Mouse (Mus musculus) hindbrain, embryonic 10.5 days (tissue): ENCODE measurements around the gene Smim11. TPM values are rescaled to one million over a fixed set of nuclear protein-coding genes. Genes with fewer than 3 reads are reported as not detected.

Source experiments
- DNase-seq: peaks from one replicate; pipeline ENCODE4 v3.0.0-alpha.2; 2017; ENCODE audit warnings: low spot score
- H3K27ac ChIP-seq: fragments of 300-500 bp; sonication (generic); 2 replicates; pipeline ENCODE4 v1.5.1; 2016; ENCODE audit warnings: mild to moderate bottlenecking, moderate library complexity
- H3K27me3 ChIP-seq: fragments of 300-500 bp; sonication (generic); 2 replicates; pipeline ENCODE4 v1.6.1; 2016; ENCODE audit warnings: mild to moderate bottlenecking; ENCODE audit not compliant: poor library complexity, insufficient read depth, severe bottlenecking
- H3K36me3 ChIP-seq: fragments of 300-500 bp; sonication (generic); 2 replicates; pipeline ENCODE4 v1.6.1; 2016; ENCODE audit warnings: mild to moderate bottlenecking, moderate library complexity
- H3K4me1 ChIP-seq: fragments of 300-500 bp; sonication (generic); replicated peaks from 2 replicates; pipeline ENCODE4 v1.6.1; 2016; ENCODE audit warnings: mild to moderate bottlenecking
- H3K4me3 ChIP-seq: fragments of 300-500 bp; sonication (generic); 2 replicates; pipeline ENCODE4 v1.5.1; 2016; ENCODE audit warnings: mild to moderate bottlenecking, moderate library complexity
- H3K9me3 ChIP-seq: fragments of 300-500 bp; sonication (generic); 2 replicates; pipeline ENCODE4 v1.6.1; 2016; ENCODE audit warnings: mild to moderate bottlenecking, moderate library complexity
- WGBS: fragments of 180-500 bp; shearing (Covaris S2); methylation state at CpG from one replicate; pipeline ENCODE4 v1.1.7; 2016; 5-methylcytosine and 5-hydroxymethylcytosine counted together
- polyA plus RNA-seq: library from polyadenylated mRNA; unstranded; fragments of >200 nt; fragmentation: Nextera tagmentation; extraction: Ambion mirVana; gene quantifications from 2 replicates; pipeline ENCODE4 v1.2.1, GENCODE M21; 2016

The Smim11 gene
- polyA plus RNA-seq, 1 experiment from 2014 or later = 131 TPM

DNA sequence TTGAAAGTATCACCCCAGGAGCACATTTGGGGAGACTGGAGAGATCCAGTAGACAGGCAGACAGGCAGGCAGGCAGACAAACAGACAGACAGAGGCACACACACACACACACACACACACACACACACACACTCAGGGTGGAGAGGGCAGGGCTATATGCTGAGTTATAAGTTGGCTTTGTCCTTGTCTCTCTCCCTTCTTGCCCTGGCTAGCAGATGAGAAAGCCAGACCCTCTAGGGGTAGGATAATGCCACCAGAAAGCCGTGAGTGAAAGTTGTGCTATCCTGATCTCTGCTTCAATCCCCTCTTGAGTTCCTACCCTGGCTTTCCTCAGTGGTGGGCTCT, 23.9 kb downstream of the Smim11 start:
- peak overlapping the region; percentile 57 for H3K27ac ChIP-seq
- peaks cover 7% of the 10 kb centered on the region; the same call in 1 of the 2 replicates for H3K27me3 ChIP-seq
- H3K9me3 ChIP-seq = no peaks in the 10 kb centered on the region
- H3K36me3 ChIP-seq = no peaks in the 10 kb centered on the region
- no peak overlapping the region for H3K4me3 ChIP-seq
- peaks cover 34% of the 10 kb centered on the region for H3K4me1 ChIP-seq
- peak; percentile 28 for DNase-seq
- WGBS = 31% methylated on average over 1 of the region's 1 CpGs

- no peak overlapping the region for H3K4me3 ChIP-seq
- DNase-seq = no peak
- no peaks in the 10 kb centered on the region for H3K9me3 ChIP-seq
- peaks cover 7% of the 10 kb centered on the region; the same call in 1 of the 2 replicates for H3K27me3 ChIP-seq
- WGBS = 93% methylated on average over 10 of the region's 10 CpGs
- no peak overlapping the region for H3K27ac ChIP-seq
- H3K36me3 ChIP-seq = no peaks in the 10 kb centered on the region
- peaks cover 45% of the 10 kb centered on the region for H3K4me1 ChIP-seq
Measured at GRCm38 (mm10) chr16:92327911-92328310, 26.8 kb downstream of the Smim11 start.

DNA sequence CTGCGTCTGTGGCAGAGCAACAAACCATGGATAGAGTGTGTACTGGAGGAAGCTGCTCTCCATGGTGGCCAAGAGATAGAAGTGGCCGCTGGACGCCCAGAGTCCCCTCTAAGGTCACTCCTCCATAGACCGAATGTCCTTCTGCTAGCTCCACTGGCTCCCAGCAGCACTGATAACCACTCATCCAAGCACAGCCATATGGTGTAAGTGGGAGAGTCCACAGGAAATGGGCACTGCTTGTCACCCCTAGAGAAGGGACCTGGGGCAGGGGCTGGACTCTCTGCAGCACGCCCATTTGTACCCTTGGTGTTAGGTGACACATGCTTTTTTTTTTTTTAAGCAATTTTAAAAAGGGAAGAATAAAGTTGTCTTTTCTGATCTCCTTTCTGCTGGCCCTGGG, 29.9 kb downstream of the Smim11 start:
- Histone ChIP-seq H3K4me1 (peaks cover 30% of the 10 kb centered on the region), H3K27ac (0 out of 2 replicates have a peak overlapping the region, but pooled peaks have one; percentile 40), H3K36me3 (no peaks in the 10 kb centered on the region), H3K4me3 (no peak overlapping the region), H3K9me3 (no peaks in the 10 kb centered on the region), H3K27me3 (peaks cover 18% of the 10 kb centered on the region; the same call in 1 of the 2 replicates)
- DNase-seq = no peak
- 82% methylated on average over 5 of the region's 5 CpGs for WGBS

- no peak for DNase-seq
- H3K27me3 ChIP-seq = peaks cover 11% of the 10 kb centered on the region; the same call in 1 of the 2 replicates
- H3K9me3 ChIP-seq = no peaks in the 10 kb centered on the region
- peaks cover 30% of the 10 kb centered on the region for H3K4me1 ChIP-seq
- no peak overlapping the region for H3K4me3 ChIP-seq
- H3K27ac ChIP-seq = 0 out of 2 replicates have a peak overlapping the region, but pooled peaks have one; percentile 23
- WGBS = 64% methylated on average over 9 of the region's 9 CpGs
- H3K36me3 ChIP-seq = no peaks in the 10 kb centered on the region
Measured at GRCm38 (mm10) chr16:92334600-92334999, 33.5 kb downstream of the Smim11 start.

- H3K36me3 ChIP-seq = no peaks in the 10 kb centered on the region
- H3K9me3 ChIP-seq = no peaks in the 10 kb centered on the region
- peaks cover 37% of the 10 kb centered on the region for H3K4me1 ChIP-seq
- no peak overlapping the region; the same call in 1 of the 2 replicates for H3K27ac ChIP-seq
- WGBS = 9% methylated on average over 9 of the region's 9 CpGs
- H3K27me3 ChIP-seq = peaks cover 11% of the 10 kb centered on the region; the same call in 1 of the 2 replicates
- no peak overlapping the region for H3K4me3 ChIP-seq
- DNase-seq = peak; percentile 88
Measured at GRCm38 (mm10) chr16:92336280-92336679, 35.2 kb downstream of the Smim11 start.

DNA sequence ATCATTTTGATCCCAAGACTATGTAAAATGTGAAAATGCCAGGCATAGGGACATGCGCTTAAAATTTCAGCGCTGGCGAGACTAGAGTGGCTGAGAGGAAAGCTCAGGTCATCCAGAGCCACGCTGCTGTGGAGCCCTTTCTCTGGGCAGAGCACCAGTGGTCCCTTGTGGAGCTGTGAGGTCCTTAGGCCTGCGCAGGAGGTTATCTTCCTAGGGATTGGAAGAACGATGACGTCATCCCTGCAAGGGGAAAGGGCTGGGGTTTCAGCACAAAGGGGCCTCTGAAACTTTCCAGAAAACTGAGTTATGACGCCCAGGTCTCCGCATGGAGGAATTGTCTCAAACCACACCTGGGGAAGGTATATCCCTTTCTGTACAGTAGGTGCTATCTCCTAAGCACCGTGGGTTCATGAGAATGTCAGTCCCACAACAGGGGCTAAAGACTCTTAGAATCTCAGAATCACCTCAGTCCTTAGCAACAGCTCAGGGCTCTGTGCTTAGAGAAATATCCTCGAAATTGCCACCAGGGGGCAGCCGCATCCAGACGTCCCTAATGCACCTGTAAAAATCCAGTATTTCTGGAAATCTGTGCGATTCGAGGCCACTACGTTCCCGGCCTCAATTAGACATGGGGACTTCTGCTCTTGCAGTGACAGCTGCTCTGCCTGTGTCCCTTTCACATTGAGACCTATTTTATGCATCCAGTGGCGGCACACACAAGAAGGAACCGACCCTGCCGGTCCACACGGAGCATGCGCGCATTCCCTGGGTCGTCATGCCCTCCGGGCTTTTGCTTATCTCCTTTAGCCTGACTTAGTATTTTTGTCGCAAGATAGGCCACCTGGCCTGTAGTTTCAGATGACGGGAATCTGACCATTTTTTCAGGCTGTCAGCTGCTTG, 39.8 kb downstream of the Smim11 start:
- peak overlapping the region; percentile 42 for H3K4me3 ChIP-seq
- H3K4me1 ChIP-seq = peaks cover 33% of the 10 kb centered on the region
- H3K27ac ChIP-seq = peak overlapping the region; percentile 66
- no peaks in the 10 kb centered on the region for H3K9me3 ChIP-seq
- DNase-seq = peak; percentile 79
- H3K36me3 ChIP-seq = no peaks in the 10 kb centered on the region
- peaks cover under 1% of the 10 kb centered on the region; the same call in 1 of the 2 replicates for H3K27me3 ChIP-seq
- 27% methylated on average over 27 of the region's 27 CpGs for WGBS

- no peaks in the 10 kb centered on the region for H3K27me3 ChIP-seq
- no peaks in the 10 kb centered on the region for H3K36me3 ChIP-seq
- peaks cover 39% of the 10 kb centered on the region for H3K4me1 ChIP-seq
- H3K9me3 ChIP-seq = no peaks in the 10 kb centered on the region
- no peak overlapping the region for H3K4me3 ChIP-seq
- no peak for DNase-seq
- H3K27ac ChIP-seq = peak overlapping the region; percentile 86
- WGBS = 57% methylated on average over 11 of the region's 11 CpGs
Measured at GRCm38 (mm10) chr16:92345177-92345576, 44.1 kb downstream of the Smim11 start.

DNA sequence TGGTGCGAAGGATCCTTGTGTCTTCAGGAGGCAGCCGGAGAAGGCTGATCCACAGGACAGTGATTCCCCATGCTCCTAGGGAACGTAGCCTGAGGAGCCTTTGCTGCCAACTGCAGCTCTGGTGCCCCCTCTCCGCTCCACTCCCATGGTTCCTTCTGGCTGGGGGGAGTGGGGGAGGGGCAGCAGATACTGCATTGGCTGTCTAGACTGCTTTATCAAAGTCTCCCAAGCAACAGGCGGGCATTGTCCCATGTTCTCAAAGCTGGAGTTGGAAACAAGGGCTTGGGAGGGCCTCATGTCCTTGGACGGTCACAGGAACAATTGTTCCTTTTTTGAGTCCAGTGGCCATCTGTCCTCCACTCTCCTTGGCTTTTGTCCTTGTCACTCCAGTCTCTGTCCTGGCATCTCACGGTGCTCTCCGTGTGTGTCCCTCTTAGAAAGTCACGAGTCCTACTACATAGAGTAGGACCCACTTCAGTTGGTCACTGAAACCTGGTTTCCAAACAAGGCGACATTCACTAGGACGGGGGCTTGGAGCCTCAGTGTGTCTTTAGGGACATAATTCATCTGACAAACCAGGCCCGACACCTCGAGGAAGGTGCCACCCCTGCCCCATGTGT, 45.3 kb downstream of the Smim11 start:
- H3K36me3 ChIP-seq = no peaks in the 10 kb centered on the region
- WGBS = 50% methylated on average over 13 of the region's 13 CpGs

DNA sequence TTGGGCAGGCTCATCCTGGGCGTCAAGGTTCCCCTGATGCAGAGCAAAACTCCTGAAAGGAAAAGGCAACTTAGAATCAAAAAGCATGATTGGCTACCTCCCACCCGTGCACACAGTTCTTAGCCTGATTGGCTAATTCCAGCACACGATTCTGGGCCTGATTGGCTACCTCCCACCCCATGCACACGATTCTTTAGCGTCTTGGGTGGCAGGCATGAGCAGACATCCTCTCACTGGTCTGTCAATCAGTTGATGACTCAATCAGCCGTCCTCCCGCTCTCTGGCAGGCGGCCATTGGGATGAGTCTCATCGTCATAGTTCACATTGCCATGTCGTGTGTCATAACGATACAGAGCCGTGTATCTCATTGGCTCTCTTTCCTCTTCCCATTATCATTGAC, 47.9 kb downstream of the Smim11 start:
- peaks cover 25% of the 10 kb centered on the region for H3K4me1 ChIP-seq
- peak overlapping the region; percentile 9; the same call in 1 of the 2 replicates for H3K27ac ChIP-seq
- no peak overlapping the region for H3K4me3 ChIP-seq
- no peak for DNase-seq
- H3K36me3 ChIP-seq = no peaks in the 10 kb centered on the region
- H3K27me3 ChIP-seq = no peaks in the 10 kb centered on the region
- WGBS = 79% methylated on average over 12 of the region's 12 CpGs
- H3K9me3 ChIP-seq = no peaks in the 10 kb centered on the region

More for the DNA sequence above, 45.3 kb downstream of the Smim11 start:
- peak; percentile 84 for DNase-seq
- peak overlapping the region; percentile 23; the same call in 1 of the 2 replicates for H3K4me3 ChIP-seq
- peak overlapping the region; percentile 86 for H3K27ac ChIP-seq
- no peaks in the 10 kb centered on the region for H3K27me3 ChIP-seq
- H3K9me3 ChIP-seq = no peaks in the 10 kb centered on the region
- peaks cover 26% of the 10 kb centered on the region for H3K4me1 ChIP-seq

GRCm38 (mm10) chr16:92353295-92353694, 52.2 kb downstream of the Smim11 start:
- no peaks in the 10 kb centered on the region for H3K36me3 ChIP-seq
- 88% methylated on average over 12 of the region's 12 CpGs for WGBS
- no peaks in the 10 kb centered on the region for H3K9me3 ChIP-seq

DNA sequence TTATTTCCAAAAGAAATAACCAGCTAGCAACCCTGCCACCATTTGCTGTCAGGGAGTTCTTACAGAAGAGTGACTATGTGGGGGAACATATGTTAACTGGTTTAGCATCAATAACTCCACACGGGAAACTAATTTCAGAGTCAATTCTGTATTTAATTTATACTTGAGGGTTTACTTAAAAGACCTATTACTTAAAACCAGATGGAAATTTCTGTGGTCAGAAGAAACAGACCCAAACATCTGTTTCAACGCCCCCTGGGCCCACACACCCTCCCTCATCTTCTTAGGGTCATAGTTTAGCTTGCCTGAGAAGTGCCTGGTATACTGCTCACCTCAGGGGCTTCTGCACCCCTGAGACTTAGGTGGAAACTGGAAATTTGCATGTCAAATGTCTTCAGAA, 52.8 kb downstream of the Smim11 start:
- WGBS = 79% methylated on average over 2 of the region's 2 CpGs
- H3K4me1 ChIP-seq = peaks cover 36% of the 10 kb centered on the region
- no peak for DNase-seq

More at GRCm38 (mm10) chr16:92353295-92353694, 52.2 kb downstream of the Smim11 start:
- Histone ChIP-seq H3K4me1 (peaks cover 30% of the 10 kb centered on the region), H3K4me3 (no peak overlapping the region), H3K27ac (no peak overlapping the region), H3K27me3 (peaks cover 25% of the 10 kb centered on the region)
- DNase-seq = no peak

DNA sequence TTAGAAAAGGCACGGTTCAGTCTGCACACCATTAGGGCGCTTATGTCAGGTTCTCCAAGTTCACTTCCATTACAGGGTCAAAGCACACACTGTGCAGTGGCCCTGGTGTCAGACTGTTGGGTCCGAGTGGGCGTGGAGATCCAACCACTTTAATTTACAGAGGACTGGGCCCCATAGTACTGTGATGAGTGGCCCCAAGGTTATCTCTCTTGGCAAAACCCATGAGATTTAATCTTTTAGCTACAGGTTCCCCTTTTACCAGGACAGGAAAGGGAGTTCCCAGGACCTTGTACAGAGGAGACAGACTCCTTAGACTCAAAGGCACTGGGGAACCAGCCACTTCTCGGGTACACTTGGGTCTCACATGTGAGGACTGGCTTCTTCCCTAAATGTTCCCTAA, 54.3 kb downstream of the Smim11 start:
- no peak overlapping the region for H3K27ac ChIP-seq
- H3K9me3 ChIP-seq = no peaks in the 10 kb centered on the region
- peaks cover 36% of the 10 kb centered on the region for H3K27me3 ChIP-seq
- no peaks in the 10 kb centered on the region for H3K36me3 ChIP-seq
- H3K4me1 ChIP-seq = peaks cover 43% of the 10 kb centered on the region
- H3K4me3 ChIP-seq = no peak overlapping the region
- no peak for DNase-seq
- WGBS = 86% methylated on average over 5 of the region's 5 CpGs

More for the DNA sequence above, 52.8 kb downstream of the Smim11 start:
- Histone ChIP-seq H3K4me3 (no peak overlapping the region), H3K27me3 (peaks cover 29% of the 10 kb centered on the region), H3K27ac (no peak overlapping the region), H3K36me3 (no peaks in the 10 kb centered on the region), H3K9me3 (no peaks in the 10 kb centered on the region)

DNA sequence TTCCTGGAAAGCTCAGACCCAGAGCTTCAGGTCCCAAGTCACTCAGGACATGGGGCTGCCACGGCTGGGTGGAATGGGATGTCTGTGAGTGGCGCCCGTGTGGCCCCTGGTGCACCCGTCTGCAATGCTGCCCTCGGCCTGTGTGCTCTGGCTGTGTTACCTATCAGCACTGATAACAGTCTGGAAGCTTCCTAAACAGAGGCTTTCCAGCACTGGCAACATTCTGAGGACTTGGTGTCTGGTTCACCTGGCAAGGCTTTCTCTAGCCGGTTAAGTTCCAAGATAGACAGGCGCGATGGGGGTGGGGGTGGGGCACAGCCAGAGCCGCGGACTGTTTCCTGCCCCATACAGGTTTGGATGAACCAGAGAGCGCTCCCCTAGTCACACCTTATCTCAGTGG, 54.9 kb downstream of the Smim11 start:
- whole genome bisulfite sequencing = 79% methylated on average over 11 of the region's 11 CpGs
- H3K4me3 ChIP-seq = no peak overlapping the region
- no peak for DNase-seq
- H3K27me3 ChIP-seq = peaks cover 38% of the 10 kb centered on the region
- H3K4me1 ChIP-seq = peaks cover 43% of the 10 kb centered on the region
- no peaks in the 10 kb centered on the region for H3K9me3 ChIP-seq
- no peaks in the 10 kb centered on the region for H3K36me3 ChIP-seq
- no peak overlapping the region for H3K27ac ChIP-seq
